Mouse (Mus musculus) frontal cortex, adult (tissue): ENCODE data around the gene Nbl1.

Source experiments
- ATAC-seq: cut with Nextera tagmentation; 2 replicates; pipeline ENCODE4 v1.9.2; 2017; ENCODE audit warnings: mild to moderate bottlenecking, moderate library complexity, mixed read lengths; ENCODE audit not compliant: low TSS enrichment

The Nbl1 gene

DNA sequence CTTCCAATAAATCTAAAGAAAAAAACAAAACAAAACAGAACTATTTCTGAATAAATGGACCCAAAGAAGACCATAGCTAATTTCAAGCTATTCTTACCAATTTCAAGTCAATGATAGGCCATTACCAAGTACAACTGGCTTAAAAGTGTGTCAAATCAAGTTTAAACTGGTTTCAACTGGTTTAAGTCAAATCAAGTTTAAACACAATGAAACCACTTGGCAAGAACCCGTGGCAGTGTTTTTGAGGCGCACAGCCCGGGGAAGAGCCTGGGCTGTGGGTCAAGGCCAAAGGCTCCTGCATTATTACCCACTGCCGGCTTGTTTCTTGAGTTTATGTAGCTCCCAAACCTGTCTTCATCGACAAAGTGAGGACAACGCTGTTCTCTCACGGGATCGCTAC is 7.5 kb upstream of the Nbl1 start:
- no peak for ATAC-seq

DNA sequence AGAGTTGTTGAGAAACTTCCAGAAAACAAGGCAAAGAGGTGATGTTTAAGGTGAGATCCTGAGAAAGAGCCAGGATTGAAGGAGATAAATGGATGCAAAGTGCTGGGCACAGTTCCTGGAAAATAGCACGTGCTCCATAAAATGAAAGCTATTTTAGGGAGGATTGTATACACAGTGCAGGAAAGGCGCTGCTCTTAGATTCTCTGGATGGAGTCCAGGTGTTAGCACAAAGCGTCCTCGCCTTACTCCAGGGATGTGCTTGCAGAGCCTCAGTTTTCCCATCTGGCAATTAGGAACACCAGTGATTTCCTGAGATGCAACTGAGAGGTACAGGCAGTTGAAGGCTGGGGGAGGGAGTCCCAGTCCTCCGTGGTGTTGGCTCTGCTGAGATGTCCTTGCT is 3.4 kb upstream of the Nbl1 start:
- ATAC-seq, result no peak

DNA sequence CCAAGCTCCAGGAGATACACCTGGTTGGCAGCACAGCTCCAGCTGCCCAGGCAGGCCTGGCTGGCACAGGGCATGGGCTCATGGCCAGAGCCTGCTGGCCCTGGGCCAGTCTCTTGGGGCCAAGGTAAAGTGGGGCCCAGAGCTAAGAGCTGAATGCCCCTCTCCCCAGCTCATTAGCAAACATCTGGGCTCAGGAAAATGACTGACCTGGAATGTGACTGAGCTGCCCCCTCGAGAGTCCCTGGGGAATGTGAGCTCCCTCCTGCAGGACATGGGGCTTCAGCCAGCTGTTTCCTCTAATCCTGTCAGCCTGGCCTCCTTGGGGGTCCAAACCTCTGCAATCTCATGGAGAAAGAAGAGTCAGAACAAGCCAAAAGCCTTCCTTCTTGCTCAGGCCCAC is 2.6 kb upstream of the Nbl1 start:
- ATAC-seq, result no peak

DNA sequence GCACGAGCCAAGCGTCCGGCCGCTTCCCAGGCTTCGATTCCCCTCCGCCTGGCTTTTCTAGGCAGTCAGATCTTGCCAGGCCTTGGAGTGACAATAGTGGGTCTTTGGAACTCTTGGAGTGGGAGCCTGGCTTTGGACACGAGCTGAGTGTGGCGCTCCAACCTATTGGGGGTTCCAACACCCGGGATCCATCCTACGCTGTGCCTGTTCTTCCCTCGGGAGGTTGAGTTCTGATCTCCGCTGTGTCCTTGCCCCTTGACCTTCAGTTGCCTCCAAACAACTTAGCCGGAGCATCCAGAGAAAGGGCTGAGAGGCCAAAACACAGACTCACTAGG is 370 bp upstream of the Nbl1 start:
- no peak for ATAC-seq

DNA sequence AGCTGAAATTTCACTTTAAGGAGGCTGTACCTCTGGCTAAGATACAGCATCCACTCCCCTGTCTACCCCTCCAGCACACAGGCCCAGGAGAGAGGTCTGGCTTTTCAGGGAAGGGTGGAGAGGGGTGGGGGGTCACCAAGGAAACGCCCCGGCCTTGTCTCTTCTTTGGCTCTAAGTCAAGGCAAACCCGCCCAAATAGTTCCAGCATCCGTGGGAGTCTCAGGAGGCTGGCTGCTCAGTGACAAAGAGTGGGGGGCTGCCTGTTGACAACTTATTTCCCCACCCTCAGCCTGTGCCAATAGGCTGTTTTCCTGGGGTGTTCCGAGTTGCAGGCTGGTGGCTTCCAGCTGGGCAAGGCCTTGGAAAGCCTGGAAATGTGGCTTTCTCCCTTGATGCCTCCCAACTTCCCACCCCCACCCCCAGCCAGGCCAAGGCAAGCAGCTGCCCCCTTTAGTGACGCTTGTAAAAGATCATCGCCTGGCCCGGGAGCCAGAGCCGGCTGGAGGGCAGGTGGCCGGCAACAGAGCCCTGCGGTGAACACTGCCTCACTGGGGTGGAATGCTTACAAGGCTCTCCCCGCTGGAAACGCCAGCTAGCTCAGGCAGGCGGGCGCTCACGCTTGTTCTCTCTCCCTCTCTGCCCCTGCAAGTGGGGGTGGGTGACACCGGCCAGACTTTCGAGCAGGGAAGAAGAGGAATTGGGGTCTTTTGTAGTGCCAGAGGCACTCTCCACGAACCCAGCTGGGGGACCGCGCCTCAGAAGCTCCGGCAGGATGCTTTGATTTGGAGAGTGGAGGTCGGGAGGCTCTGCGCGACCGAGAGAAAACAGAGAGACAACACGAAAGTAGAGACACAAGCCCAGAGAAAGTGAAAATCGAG is 1.1 kb downstream of the Nbl1 start:
- ATAC-seq, result no peak; the same call in 1 of the 2 replicates

DNA sequence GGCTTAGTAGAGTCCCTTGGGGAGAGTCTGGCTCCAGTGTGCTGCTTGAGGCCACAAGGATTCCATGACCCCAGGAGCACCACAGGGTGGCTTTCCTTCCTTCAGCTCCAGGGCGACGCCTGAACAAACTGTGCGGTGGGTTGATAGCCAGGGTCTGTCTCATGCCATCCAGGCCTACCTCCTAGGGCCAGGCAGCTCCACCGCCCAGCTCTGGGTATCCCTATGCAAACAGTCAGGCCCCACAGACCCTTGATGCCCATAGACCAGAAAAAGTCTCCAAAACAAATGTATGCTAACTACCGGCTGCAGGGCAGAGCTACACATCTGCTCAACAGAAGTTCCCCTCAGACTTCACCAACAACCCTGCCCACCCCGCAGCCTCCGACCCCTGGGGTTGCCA is 1.7 kb downstream of the Nbl1 start:
- no peak for ATAC-seq

DNA sequence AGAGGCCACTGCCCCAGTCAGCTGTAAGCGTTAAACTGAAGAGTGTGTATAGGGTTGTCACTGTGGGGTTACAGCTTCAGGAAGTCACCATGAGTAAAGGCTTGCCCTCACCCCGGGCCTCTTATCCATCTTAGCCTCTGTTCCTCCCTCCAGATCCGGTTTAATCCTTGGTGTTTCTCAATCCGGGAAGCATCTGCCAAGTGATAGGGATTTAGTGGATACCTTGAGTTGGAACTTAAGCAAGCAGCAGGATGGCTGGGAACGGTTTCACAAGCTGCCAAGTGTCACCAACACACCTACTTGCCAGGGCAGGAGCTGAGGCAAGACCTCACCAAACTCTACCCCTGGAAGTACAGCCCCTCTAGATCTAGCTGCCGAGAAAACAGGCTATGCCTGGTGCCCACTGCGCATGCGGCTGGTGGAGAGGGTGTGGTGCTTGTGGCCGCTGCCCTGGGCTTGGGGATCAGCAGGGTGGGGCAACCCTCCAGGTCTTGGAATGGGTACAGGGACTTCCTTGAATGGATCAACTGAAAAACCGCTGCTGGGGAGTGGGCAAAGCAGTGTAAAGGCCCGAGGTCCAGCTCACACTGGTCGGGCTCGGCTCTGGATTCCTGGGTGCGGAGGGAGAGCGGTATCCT is 2.4 kb downstream of the Nbl1 start:
- no peak for ATAC-seq

DNA sequence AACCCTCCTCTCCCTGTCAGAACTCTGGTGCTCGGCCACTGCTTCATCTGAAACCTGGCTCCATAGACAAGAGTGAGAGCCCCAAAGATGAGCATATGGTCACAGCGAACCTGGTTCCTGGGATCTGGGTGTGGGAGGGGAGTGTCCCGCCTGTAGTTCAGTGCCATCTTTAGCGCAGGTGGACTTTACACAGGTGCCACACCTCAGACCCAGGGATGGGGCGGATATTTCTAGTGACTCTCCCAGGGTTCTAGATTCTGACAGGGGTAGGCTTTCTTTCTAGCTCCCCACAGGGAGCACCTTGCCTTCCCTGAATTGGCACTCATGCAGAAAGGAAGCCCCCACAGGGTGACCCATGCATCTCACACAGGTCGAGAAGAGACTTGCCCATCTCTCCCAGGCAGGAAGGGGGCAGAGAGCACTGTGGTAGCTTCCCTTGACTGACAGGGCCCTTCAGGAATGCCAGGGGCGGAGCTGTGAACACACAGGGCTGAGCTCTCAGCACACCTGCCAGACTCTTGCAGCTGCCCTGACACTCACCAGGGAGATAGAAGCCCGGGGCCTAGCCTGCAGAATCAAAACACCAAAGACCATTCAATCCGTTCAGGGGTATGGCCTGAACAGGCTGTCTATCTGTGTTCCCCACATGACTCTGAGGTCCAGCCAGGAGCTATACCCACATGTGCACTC is 3.7 kb downstream of the Nbl1 start:
- ATAC-seq, result no peak

DNA sequence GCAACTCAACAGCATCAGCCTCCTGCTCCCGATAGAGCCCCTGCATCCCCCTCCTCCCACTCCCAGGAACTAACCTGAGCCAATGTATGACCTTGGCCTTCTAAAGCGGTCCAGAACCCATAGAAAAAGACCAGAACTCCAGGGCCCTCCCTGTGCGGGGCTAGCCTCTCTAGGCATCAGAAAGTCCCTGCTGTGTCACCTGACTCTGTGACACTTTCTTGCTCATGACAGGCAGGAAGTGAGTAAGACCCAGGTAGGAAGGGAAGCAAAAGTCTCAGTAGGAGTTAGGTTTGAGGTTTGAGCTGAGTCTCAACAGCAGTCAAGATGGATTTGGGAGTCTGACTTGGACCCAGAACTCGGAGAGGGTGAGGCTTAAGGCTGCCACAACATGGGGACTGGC is 5.8 kb downstream of the Nbl1 start:
- ATAC-seq, result no peak

DNA sequence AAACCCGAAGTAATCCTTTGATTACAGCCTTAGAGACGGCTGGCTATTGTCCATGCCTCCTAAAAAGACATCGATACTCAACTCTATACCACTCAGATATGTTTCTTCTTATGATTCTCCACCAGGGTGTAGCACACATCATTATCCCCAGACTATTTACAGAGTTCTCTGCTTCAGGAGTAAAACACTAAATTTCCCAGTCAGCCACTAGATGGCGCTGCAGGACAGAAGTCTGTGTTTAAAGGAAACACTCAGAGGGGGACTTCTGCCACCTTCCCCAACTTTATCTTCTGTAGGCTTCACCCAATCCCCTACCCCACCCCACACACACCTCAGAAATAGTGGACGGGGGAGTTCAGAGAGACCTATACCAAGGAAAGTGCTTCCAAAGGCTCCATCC is 6.8 kb downstream of the Nbl1 start:
- peak; percentile 51 for ATAC-seq

DNA sequence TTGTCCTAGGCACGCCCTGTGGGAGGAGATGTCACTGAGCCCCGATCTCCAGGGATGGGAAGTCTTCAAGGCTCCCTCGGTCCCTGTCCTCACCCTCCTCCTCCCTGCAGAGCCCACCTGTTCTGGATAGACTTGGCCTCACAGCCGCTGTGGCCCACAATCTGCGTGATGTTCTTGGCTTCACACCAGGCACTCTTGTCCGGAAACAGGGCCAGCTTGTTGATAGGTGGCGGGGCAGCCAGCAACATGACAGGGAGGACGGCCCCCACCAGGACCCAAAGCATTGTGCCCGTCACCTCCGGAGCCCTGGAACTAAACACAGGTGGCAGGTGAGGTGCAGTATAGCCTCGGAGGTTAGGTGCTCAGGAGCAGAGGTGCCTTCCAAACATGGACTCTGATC is 7.5 kb downstream of the Nbl1 start:
- no peak for ATAC-seq

DNA sequence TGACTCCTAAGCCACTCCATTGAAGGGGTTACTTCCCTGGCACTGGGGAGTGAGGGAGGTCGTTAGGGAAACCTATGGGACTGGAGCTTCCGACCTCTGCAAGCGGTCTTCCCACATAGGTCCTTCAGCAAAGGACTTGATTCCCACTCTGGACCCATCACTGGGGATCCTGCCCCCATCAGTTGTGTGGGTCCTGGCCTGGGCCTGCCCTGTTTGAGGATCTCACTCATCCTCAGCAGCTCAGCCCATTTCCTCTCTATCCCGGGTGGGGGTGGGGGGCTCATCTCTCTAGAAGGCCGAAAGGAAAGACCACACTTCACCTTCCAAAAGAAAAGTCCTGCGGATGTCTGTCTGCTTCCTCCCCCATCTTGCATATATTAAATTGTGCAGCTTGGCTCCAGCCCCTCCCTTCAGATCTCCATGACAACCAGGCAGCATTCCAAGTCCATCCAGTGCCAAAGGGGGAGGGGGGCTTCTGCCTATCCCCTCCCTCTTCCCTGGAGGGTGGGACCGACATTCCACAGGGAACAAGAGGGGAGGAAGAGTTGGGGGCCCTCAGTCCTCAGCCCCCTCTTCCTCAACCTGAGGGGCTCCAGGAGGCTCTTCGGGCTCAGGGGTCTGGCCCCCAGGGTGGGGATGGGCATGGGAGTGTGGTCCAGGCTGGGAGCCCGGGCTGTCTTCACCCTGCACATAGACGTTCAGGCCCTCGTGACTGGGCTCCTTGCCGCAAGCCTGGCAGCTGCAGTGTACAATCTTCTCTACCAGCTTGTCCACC is 9.8 kb downstream of the Nbl1 start:
- no peak for ATAC-seq

DNA sequence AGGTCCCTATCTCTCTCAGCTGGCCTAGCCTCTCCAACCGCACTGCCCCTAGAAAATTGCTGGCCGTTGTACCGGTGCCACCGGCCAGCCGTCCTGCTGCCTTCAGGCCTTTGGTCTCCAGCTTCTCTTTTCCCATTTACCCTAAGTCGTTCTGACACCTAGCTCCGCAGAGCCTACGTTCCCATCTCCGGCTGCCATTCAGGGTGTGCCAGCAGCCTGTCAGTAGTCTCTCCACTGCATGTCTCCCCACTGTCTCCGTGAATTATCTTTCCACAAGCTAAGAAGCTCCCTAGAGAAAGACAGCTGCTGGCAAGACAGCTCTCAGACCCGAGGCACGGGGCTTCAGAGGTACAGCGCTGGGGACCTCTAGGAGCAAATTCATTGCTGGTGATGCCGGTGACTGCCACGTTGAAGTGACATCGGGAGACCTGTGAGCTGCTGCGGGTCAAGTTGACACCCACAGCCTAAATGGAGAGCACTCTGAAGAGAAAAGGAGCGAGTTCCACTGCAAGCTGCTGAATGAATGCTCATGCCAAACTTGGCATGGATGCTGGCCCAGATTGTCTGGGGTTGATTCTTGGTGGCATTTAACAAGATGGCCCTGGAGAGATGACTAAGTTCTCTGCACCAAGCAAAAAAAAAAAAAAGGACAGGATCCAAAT is 11.4 kb downstream of the Nbl1 start:
- ATAC-seq, result no peak

DNA sequence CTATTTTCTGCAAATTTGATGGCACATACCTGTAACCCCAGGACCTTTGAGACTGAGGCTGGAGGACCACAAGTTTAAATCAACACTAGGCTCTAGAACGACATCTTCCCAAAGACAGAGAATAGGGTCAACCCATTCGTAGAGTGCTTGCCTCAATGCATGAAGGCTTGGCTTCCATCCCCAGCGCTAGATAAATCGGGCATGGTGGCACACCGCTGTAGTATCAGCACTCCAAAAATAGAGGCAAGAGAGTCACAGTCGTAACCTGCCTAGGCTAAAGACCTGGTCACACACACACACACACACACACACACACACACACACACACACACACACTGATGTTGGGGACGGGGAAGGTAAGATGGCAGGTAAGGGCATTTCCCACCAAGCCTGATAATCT is 12.5 kb downstream of the Nbl1 start:
- no peak for ATAC-seq

DNA sequence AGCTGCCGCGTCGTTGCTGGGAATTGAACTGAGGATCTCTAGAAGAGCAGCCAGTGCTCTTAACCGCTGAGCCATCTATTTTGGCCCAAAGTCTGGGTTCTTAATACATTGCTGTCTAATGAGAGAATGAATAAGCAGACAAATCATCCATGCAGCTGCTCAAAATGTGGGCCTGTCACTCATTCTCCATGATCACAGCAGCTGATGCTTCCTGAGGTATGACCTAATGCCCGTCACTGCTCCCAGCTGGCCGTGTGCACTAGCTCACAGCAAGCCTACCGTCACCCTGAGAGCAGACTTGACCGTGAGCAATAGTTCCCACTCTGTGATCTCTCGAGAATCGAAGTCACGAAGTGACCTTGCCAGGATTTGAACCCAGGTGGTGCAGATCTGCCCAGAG is 13.4 kb downstream of the Nbl1 start:
- no peak for ATAC-seq

DNA sequence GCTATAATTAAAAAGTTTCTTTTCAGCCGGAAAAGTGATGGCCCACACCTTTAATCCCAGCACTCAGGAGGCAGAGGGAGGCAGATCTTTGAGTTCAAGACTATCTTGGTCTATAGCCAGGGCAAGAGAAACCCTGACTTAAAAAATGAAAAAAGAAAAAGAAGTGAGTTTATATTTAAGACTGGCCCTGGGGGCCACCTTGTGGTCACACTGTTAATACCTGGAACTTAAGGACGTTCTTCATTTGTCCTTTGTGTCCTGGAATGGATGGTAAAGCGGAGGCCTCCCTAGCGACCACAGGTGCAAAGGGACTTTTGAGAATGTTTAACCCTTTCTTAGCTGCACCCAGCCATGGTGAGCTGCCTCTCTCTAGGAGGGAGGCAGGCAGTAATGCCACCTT is 14.1 kb downstream of the Nbl1 start:
- ATAC-seq, result no peak

DNA sequence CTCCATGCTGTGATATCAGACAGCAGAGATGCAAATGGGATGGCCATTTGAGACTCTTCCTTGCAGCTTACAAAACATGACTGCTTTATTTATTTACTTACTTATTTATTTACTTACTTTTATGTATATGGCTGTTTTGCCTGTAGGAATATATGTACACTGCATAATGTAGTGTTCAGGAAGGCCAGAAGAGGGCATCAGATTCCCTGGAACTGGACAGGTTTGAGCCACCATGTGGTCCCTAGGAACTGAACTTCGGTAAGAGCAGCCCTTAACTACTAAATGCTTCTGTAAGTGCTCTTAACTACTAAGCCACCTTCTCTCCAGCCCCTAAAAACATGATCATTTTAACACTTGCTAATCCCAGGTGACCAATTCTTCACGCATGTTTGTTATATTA is 14.5 kb downstream of the Nbl1 start:
- ATAC-seq, result no peak

DNA sequence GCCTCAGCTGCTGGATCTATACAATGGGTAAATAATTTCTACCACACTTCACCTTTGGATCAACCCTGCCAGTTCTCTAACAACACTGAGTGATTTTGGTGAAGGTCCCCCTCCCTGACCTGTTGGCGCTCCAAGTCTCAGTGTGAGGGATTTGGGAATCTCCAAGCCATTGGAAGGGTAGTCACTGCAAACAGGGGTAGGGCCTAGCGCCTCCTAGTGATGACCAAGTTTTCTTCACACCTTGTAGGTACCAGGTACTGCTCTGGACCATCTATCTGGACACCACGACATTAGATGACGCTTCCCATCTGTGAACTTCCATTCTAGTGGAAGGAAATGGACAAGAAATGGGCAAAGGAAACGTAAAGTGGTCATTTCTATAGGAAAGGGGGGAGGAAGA is 16.9 kb downstream of the Nbl1 start:
- peak; percentile 64; the same call in 1 of the 2 replicates for ATAC-seq

DNA sequence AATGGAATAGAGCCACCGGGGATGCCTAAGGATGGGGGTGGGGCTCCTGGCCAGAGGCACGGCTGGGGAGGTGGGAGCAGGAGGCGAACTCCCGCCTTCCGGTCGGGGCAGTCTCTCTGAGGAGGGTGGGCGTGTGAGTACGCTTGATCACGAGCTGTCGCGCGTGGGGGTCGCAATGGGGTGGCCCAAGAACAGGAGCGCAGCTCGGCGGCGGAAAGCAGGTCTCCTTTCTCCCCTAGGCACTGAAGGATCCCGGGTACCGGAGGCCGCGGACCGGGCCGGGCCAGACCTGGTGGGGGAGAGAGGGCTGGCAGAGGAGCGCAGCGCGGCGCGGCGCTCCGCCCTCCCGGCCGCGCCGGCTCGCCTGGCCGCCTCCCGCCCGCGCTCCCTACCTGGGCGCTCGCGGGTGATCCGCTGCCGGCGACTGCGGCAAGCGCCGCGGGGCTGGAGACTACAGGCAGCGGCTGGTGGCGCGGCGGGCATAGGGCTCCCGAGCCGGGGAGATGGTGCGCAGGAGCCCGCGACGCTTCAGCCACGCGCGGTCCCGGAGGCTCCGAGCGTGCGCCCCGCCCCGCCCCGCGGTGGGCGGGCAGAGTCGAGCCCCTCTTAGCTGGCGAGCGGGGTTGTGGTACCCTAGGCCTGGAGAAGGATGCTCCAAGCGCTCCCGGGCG is 17.6 kb downstream of the Nbl1 start, which contains the start of gene Htr6:
Gene Htr6 (minus strand): TSS at position 530 of the 671 bp plus-strand sequence.
- peak; percentile 62 for ATAC-seq

DNA sequence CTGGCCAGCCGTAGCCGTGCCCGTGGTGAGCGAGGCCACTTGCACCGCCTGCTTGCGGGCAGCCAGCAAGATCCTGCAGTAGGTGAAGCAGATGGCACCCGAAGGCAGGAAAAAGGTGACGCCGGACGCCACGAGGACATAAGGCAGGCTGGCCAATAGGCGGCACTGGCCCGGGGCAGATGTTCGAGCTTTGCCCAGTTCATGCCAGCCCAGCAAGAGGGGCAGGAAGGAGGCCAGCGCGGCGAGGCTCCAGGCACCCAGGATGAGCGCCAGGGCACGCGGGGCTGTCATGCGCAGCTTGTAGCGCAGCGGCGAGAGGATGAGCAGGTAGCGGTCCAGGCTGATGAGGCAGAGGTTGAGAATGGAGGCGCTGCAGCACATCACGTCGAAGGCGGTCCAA is 18.7 kb downstream of the Nbl1 start:
- no peak for ATAC-seq

DNA sequence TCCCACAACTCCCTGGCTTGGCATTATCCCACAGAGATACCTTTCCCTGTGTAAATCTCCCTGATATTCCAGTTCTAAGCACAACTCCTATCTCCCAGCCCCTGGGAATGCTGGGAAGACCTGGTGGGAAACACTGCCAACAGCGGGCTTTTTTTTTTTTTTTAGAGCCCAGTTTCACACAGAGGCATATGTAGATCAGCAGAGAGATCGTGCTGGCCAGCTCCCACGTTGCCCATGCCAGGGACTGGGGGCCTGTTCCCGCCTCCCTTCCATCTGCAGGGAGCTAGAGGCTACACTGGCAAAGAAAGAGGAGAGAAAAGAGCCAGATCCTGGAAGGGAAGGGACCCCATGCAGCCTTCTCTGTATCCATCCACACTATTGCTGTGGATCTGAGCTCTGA is 24.5 kb downstream of the Nbl1 start:
- ATAC-seq, result peak; percentile 72
